Mouse (Mus musculus) testis, adult 2 months (tissue): Measurements from ENCODE around the gene Tnpo1. TPM values are rescaled to one million over a fixed set of nuclear protein-coding genes. Genes with fewer than 3 reads are reported as not detected.

Source experiments
- H3K27ac ChIP-seq: fragments of 200-500 bp; 2 replicates; pipeline ENCODE4 v1.5.1; 2012; ENCODE audit warnings: low read depth, low read length; ENCODE audit not compliant: control insufficient read depth, insufficient read depth
- H3K27me3 ChIP-seq: fragments of 200-500 bp; 2 replicates; pipeline ENCODE4 v1.6.1; 2012; ENCODE audit warnings: mild to moderate bottlenecking, low read length, moderate library complexity; ENCODE audit not compliant: control insufficient read depth, insufficient read depth
- H3K36me3 ChIP-seq: fragments of 200-500 bp; 2 replicates; pipeline ENCODE4 v1.6.1; 2012; ENCODE audit warnings: mild to moderate bottlenecking, low read length; ENCODE audit not compliant: control insufficient read depth, insufficient read depth
- H3K4me1 ChIP-seq: fragments of 200-500 bp; 2 replicates; pipeline ENCODE4 v1.6.1; 2012; ENCODE audit warnings: low read length; ENCODE audit not compliant: control insufficient read depth, insufficient read depth
- H3K4me3 ChIP-seq: fragments of 200-500 bp; 2 replicates; pipeline ENCODE4 v1.5.1; 2012; ENCODE audit warnings: low read depth, mild to moderate bottlenecking, low read length, moderate library complexity, mixed read lengths; ENCODE audit not compliant: control insufficient read depth
- CTCF ChIP-seq: fragments of 200-500 bp; IDR thresholded peaks from 2 replicates; pipeline ENCODE4 v1.5.1; 2012; ENCODE audit warnings: low read depth, mild to moderate bottlenecking, inconsistent platforms, low read length, moderate library complexity; ENCODE audit not compliant: control insufficient read depth, insufficient read depth, insufficient replicate concordance
- POLR2A ChIP-seq: fragments of 200-500 bp; IDR thresholded peaks from 2 replicates; pipeline ENCODE4 v1.6.1; 2012; ENCODE audit warnings: low read depth, mild to moderate bottlenecking, inconsistent platforms, low read length, moderate library complexity; ENCODE audit not compliant: control insufficient read depth
- polyA plus RNA-seq: library from polyadenylated mRNA; depleted of rRNA; stranded (reverse); fragments of >200 nt; gene quantifications from 2 replicates; pipeline ENCODE4 v1.2.3, GENCODE M21; 2012

The Tnpo1 gene
- polyA plus RNA-seq, 1 experiment = 60.9 TPM

GRCm38 (mm10) chr13:98914010-98914843 lies 12.0 kb downstream of the Tnpo1 start:
- Histone ChIP-seq H3K4me3 (no peak overlapping the region), H3K36me3 (no peaks in the 10 kb centered on the region; the same call in 1 of the 2 replicates), H3K27ac (no peak overlapping the region), H3K4me1 (no peaks in the 10 kb centered on the region; the same call in 1 of the 2 replicates), H3K27me3 (no peaks in the 10 kb centered on the region)
- TF ChIP-seq CTCF (no peak), POLR2A (no peak)

- TF ChIP-seq CTCF = no peak
- no peak for TF ChIP-seq POLR2A
- Histone ChIP-seq H3K4me1 (no peaks in the 10 kb centered on the region; the same call in 1 of the 2 replicates), H3K27me3 (no peaks in the 10 kb centered on the region)
Measured at GRCm38 (mm10) chr13:98913196-98913595, 13.0 kb downstream of the Tnpo1 start.

GRCm38 (mm10) chr13:98912602-98913001 lies 13.6 kb downstream of the Tnpo1 start:
- H3K4me1 ChIP-seq = no peaks in the 10 kb centered on the region; the same call in 1 of the 2 replicates
- no peak overlapping the region for H3K4me3 ChIP-seq
- H3K36me3 ChIP-seq = no peaks in the 10 kb centered on the region; the same call in 1 of the 2 replicates
- H3K27me3 ChIP-seq = no peaks in the 10 kb centered on the region
- TF ChIP-seq POLR2A (no peak), CTCF (no peak)
- no peak overlapping the region for H3K27ac ChIP-seq

More at GRCm38 (mm10) chr13:98913196-98913595, 13.0 kb downstream of the Tnpo1 start:
- Histone ChIP-seq H3K27ac (no peak overlapping the region), H3K4me3 (no peak overlapping the region), H3K36me3 (no peaks in the 10 kb centered on the region; the same call in 1 of the 2 replicates)

DNA sequence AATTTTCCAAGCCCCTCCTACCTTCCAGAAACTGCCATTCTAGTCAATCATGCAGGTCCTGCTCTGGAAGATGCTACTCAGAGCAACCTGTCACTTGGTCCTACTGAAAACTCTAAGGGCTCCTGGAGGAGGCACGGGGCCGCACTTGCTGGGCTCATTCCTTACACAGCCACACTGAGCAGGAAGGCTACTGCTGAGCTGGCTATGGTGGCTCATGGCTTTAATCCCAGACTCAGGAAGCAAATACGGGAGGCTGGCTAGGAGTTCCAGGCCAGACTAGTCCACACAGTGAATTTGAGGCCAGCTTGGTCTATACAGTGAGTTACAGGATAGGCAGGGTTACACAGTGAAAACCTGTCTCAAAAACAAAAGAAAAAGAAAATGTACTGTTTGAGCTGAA lies 15.4 kb downstream of the Tnpo1 start:
- H3K36me3 ChIP-seq = no peaks in the 10 kb centered on the region; the same call in 1 of the 2 replicates
- no peaks in the 10 kb centered on the region; the same call in 1 of the 2 replicates for H3K4me1 ChIP-seq
- H3K4me3 ChIP-seq = no peak overlapping the region
- H3K27ac ChIP-seq = no peak overlapping the region
- no peak for TF ChIP-seq CTCF
- TF ChIP-seq POLR2A = no peak
- H3K27me3 ChIP-seq = no peaks in the 10 kb centered on the region

DNA sequence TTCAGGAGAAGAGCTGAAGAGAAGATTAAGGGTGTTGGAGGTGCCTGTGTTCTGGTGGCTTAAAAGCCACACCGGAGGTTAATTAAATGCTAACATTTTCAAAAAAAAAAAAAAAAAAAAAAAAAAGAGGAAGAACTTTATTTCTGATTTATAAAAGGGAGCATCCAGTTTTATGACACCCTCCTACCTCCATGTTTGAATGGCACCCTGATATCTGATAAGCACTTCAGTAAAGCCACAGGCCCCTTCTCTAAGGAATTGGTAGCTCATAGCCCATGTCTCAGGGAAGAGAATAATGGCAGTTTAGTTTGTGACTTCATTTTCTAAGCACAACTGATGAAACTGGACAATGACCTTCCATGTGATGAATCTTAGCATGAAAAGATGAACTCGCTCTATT lies 21.6 kb downstream of the Tnpo1 start:
- H3K4me1 ChIP-seq = no peaks in the 10 kb centered on the region
- no peak overlapping the region for H3K4me3 ChIP-seq
- H3K27me3 ChIP-seq = no peaks in the 10 kb centered on the region
- TF ChIP-seq POLR2A = no peak
- no peak for TF ChIP-seq CTCF
- no peak overlapping the region for H3K27ac ChIP-seq
- no peaks in the 10 kb centered on the region for H3K36me3 ChIP-seq

DNA sequence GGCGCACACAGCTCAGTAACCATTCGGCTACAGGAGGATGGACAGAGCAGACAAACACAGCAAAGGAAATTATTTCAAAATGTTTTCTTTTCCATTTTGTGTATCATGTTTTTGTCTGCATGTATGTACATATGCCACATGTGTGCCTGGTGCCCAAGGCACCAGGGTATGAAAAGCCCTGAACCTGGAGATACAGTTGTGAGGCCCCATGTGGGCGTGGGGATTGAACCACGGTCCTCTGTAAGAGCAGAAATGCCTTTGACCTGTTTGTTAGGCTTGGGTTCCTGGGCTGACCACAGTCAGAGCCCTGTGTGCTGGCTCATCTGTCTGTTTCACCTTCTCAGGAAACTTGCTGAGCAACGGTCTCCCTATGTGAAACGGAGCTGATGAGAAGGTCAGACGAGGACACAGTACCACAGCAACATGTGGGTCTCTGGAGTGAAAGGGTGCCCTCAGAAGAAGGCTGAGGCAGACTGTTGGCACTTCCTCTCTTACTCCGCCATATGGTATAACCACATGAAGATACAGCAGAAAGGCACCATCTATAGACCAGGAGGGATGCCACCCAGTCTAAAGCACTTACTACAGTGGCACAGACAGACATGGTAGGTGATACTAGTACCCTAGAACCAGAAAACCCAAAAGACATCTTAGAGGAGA lies 23.7 kb downstream of the Tnpo1 start:
- Histone ChIP-seq H3K36me3 (no peaks in the 10 kb centered on the region), H3K27ac (no peak overlapping the region), H3K27me3 (no peaks in the 10 kb centered on the region), H3K4me1 (no peaks in the 10 kb centered on the region), H3K4me3 (no peak overlapping the region)
- TF ChIP-seq CTCF (no peak), POLR2A (no peak)

- Histone ChIP-seq H3K27me3 (no peaks in the 10 kb centered on the region), H3K4me1 (no peaks in the 10 kb centered on the region), H3K4me3 (no peak overlapping the region; the same call in 1 of the 2 replicates), H3K27ac (no peak overlapping the region), H3K36me3 (no peaks in the 10 kb centered on the region)
- TF ChIP-seq CTCF (no peak), POLR2A (no peak)
Measured at GRCm38 (mm10) chr13:98899550-98899949, 26.6 kb downstream of the Tnpo1 start.
